Mouse (Mus musculus): ENCODE data around the gene Olfr690. TPM values are rescaled to one million over a fixed set of nuclear protein-coding genes. Genes with fewer than 3 reads are reported as not detected.

The Olfr690 gene
- polyA plus RNA-seq, 1 experiment: not detected

DNA sequence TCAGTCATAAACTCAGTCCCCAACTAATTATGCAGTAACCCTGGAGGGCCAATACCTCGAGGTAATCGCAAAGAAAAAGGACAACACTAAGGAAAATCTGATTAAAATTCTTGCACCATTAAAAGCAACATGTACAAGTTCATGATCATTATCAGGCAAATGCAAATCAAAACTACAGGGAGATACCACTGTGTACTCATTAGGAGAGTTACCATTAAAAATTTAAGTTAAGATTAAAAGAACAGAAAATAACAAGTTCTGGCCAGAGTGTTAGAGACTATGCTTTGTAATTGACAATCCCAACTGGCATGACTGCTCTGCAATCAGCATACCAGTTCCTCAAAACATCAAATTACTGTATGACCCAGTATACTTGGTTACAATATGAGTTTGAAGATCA, 8.8 kb upstream of the Olfr690 start:
- Histone ChIP-seq H3K36me3 (replicated peaks; ENCODE audit: low read length) (no peaks in the 10 kb centered on the region), H3K4me1 (no peaks in the 10 kb centered on the region), H3K9me3 (no peaks in the 10 kb centered on the region), H3K4me3 (replicated peaks) (no peak overlapping the region), H3K27me3 (replicated peaks) (no peaks in the 10 kb centered on the region)
- TF ChIP-seq GATA1 (IDR thresholded peaks at IDR 0.05; ENCODE audit: borderline replicate concordance, low read length) (no peak), FLI1 (IDR thresholded peaks at IDR 0.05; ENCODE audit: low read length) (no peak)

DNA sequence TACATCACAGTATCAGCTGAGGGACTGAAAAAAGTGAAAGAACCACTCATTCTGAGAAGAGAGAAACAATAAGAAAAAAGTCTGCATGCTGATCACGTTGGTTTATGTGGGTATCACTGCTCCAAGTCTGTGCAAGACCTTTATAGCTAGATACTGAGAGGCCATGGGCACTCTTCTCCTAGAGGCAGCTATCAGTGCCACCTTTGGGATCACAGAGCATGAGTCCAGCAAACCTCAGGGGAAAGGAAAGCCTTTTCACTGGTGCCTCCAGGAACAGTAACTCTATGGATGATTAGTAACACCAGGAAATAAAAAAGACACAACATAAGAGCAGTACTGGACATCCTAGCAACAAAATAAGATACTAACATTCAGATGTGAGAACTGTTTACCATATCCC, 8.3 kb upstream of the Olfr690 start, which contains the start of gene Olfr691:
Gene Olfr691, minus strand, starts transcription at position 101 of the 400 bp plus-strand sequence.
- H3K36me3 ChIP-seq (replicated peaks; ENCODE audit: low read length): no peaks in the 10 kb centered on the region
- H3K4me1 ChIP-seq: no peaks in the 10 kb centered on the region
- TF ChIP-seq GATA1 (IDR thresholded peaks at IDR 0.05; ENCODE audit: borderline replicate concordance, low read length) (no peak), FLI1 (IDR thresholded peaks at IDR 0.05; ENCODE audit: low read length) (no peak)
- H3K4me3 ChIP-seq (replicated peaks): no peak within 1 kb of the TSS
- H3K9me3 ChIP-seq: peaks cover 3% of the 10 kb centered on the region; the same call in 1 of the 2 replicates
- H3K27me3 ChIP-seq (replicated peaks): peaks cover 2% of the 10 kb centered on the region

DNA sequence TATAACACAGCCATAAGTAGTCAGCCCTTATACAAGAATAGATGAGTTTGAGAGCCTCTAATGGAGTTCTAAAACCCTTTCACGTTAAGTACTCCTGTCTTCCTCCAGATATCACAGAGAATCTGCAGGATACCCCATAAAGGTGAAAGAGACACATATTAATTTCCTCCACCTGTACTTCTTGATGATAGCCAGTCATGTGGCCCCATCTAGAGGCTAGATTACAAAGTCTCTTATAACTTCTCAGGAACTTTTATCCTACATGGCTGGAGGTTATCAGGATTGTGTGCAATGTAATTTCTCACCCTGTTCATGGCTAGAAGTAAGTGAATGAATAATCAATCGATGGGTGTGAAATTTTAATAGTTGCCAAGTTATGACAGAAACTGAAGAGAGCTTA, 8.6 kb downstream of the Olfr690 start:
- TF ChIP-seq FLI1 (IDR thresholded peaks at IDR 0.05; ENCODE audit: low read length) (no peak), GATA1 (IDR thresholded peaks at IDR 0.05; ENCODE audit: borderline replicate concordance, low read length) (no peak)
- H3K9me3 ChIP-seq: no peaks in the 10 kb centered on the region
- H3K4me1 ChIP-seq: no peaks in the 10 kb centered on the region
- no peak overlapping the region for H3K4me3 ChIP-seq (replicated peaks)
- H3K27me3 ChIP-seq (replicated peaks): no peaks in the 10 kb centered on the region
- no peaks in the 10 kb centered on the region for H3K36me3 ChIP-seq (replicated peaks; ENCODE audit: low read length)

DNA sequence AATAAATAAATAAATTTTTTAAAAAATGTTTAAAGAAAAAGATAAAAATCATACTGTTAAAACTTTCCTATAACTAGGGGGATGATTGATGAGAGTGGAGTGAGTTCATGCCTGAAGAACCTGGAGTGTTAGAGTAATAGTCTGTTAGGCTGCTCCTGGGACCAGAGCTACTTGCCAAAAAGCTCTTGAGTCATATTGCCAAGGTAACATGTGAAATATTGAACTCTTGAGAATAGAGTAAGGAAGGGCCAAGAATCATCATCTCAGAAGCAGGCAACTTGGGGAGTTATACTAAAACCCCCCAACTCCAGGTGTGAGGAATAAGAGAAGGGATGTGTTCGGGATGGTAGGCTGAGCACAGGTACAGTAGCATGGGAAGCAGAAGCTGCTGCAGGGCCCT, 23.0 kb downstream of the Olfr690 start, which contains the start of gene Olfr689:
Gene Olfr689, plus strand, starts transcription at position 301 of the 400 bp plus-strand sequence.
- no peaks in the 10 kb centered on the region for H3K4me1 ChIP-seq
- TF ChIP-seq GATA1 (IDR thresholded peaks at IDR 0.05; ENCODE audit: borderline replicate concordance, low read length) (no peak), FLI1 (IDR thresholded peaks at IDR 0.05; ENCODE audit: low read length) (no peak)

DNA sequence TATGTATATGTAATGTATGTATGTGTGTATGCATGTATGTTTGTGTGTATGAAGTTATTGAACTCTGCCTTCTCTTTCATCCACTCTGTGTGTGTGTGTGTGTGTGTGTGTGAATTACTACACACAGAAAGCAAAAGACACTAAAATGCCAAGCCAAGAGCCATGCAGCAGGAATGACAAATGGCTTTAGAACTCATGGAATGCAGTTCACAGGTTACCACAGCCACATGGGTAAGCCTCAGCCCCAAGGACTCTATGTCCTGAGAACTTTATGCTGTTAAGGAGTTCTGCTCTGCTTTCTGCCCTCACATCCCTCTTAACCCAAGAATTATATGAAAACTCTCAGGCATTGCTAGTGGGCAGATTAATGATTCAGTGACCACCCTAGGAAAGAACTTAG, 43.9 kb downstream of the Olfr690 start:
- Histone ChIP-seq H3K9me3 (no peaks in the 10 kb centered on the region), H3K4me1 (no peaks in the 10 kb centered on the region)
- TF ChIP-seq GATA1 (IDR thresholded peaks at IDR 0.05; ENCODE audit: borderline replicate concordance, low read length) (no peak), FLI1 (IDR thresholded peaks at IDR 0.05; ENCODE audit: low read length) (no peak)

More for the DNA sequence above, 23.0 kb downstream of the Olfr690 start, which contains the start of gene Olfr689:
- Histone ChIP-seq H3K9me3 (0 out of 2 replicates have a peak, but pooled peaks cover 3% of the 10 kb centered on the region), H3K36me3 (replicated peaks; ENCODE audit: low read length) (no peaks in the 10 kb centered on the region), H3K27me3 (replicated peaks) (no peaks in the 10 kb centered on the region), H3K4me3 (replicated peaks) (no peak within 1 kb of the TSS)

DNA sequence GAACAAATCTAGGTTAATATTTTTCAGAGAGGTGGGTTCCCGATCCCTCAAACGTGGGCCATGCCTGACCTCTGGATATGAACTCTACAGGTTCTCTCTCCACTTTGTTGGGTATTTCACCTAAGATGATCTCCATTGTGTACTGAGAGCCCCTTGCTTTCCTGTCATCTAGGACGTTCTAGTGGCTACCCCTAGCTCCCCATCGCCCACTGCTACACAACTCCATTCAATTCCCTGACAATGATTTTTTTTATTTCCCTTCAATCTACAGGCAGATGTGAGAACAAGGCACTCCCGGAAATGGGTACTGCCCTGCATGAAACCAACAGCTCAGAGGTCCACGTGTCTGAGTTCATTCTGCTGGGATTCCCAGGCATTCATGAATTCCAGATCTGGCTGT, 46.1 kb downstream of the Olfr690 start, which contains the start of gene Olfr688:
Gene Olfr688, plus strand, starts transcription at position 301 of the 400 bp plus-strand sequence.
- H3K9me3 ChIP-seq: no peaks in the 10 kb centered on the region
- H3K27me3 ChIP-seq (replicated peaks): no peaks in the 10 kb centered on the region
- TF ChIP-seq FLI1 (IDR thresholded peaks at IDR 0.05; ENCODE audit: low read length): no peak
- TF ChIP-seq GATA1 (IDR thresholded peaks at IDR 0.05; ENCODE audit: borderline replicate concordance, low read length): no peak
- no peaks in the 10 kb centered on the region for H3K4me1 ChIP-seq
- no peaks in the 10 kb centered on the region for H3K36me3 ChIP-seq (replicated peaks; ENCODE audit: low read length)
- no peak within 1 kb of the TSS for H3K4me3 ChIP-seq (replicated peaks)

More for the DNA sequence above, 43.9 kb downstream of the Olfr690 start:
- no peaks in the 10 kb centered on the region for H3K27me3 ChIP-seq (replicated peaks)
- H3K4me3 ChIP-seq (replicated peaks): no peak overlapping the region
- no peaks in the 10 kb centered on the region for H3K36me3 ChIP-seq (replicated peaks; ENCODE audit: low read length)

Other genes with a start within 250 kb of the Olfr690 start
- not detected in 2 replicates for gene Olfr680-ps1, start 241.3 kb downstream of the Olfr690 start, polyA plus RNA-seq (2012; ENCODE audit: insufficient read depth, low replicate concordance)
- not detected in 2 replicates for gene Olfr681, start 217.3 kb downstream of the Olfr690 start, polyA plus RNA-seq (2012; ENCODE audit: insufficient read depth, low replicate concordance)
- gene Olfr683, start 187.1 kb downstream of the Olfr690 start, polyA plus RNA-seq (2012; ENCODE audit: insufficient read depth, low replicate concordance): not detected in 2 replicates
- gene Olfr684, start 170.5 kb downstream of the Olfr690 start, polyA plus RNA-seq (2012; ENCODE audit: insufficient read depth, low replicate concordance): not detected in 2 replicates
- not detected in 2 replicates for gene Olfr685, start 148.1 kb downstream of the Olfr690 start, polyA plus RNA-seq (2012; ENCODE audit: insufficient read depth, low replicate concordance)
- not detected in 2 replicates for gene Olfr686, start 126.6 kb downstream of the Olfr690 start, polyA plus RNA-seq (2012; ENCODE audit: insufficient read depth, low replicate concordance)
- not detected in 2 replicates for gene Olfr688, start 46.0 kb downstream of the Olfr690 start, polyA plus RNA-seq (2012; ENCODE audit: insufficient read depth, low replicate concordance)
- not detected in 2 replicates for gene Olfr689, start 22.9 kb downstream of the Olfr690 start, polyA plus RNA-seq (2012; ENCODE audit: insufficient read depth, low replicate concordance)
- 0.10 TPM in 1 of 2 replicates, not detected in the other for gene Olfr691, start 8.2 kb upstream of the Olfr690 start, polyA plus RNA-seq (2012; ENCODE audit: insufficient read depth, low replicate concordance)
- gene Olfr692, start 34.1 kb upstream of the Olfr690 start, polyA plus RNA-seq (2012; ENCODE audit: insufficient read depth, low replicate concordance): not detected in 2 replicates
- gene Gm5901, start 40.9 kb upstream of the Olfr690 start, polyA plus RNA-seq (2012; ENCODE audit: insufficient read depth, low replicate concordance): not detected in 2 replicates
- 32.3 and 36.7 TPM in 2 replicates for gene Fam160a2, start 66.0 kb upstream of the Olfr690 start, polyA plus RNA-seq (2012; ENCODE audit: insufficient read depth, low replicate concordance)
- not detected in 2 replicates for gene Cnga4, start 70.5 kb upstream of the Olfr690 start, polyA plus RNA-seq (2012; ENCODE audit: insufficient read depth, low replicate concordance)
- not detected in 2 replicates for gene Cckbr, start 91.6 kb upstream of the Olfr690 start, polyA plus RNA-seq (2012; ENCODE audit: insufficient read depth, low replicate concordance)
- 1.0 TPM in 1 of 2 replicates, not detected in the other for gene Cavin3, start 148.2 kb upstream of the Olfr690 start, polyA plus RNA-seq (2012; ENCODE audit: insufficient read depth, low replicate concordance)
- 33.2 and 48.4 TPM in 2 replicates for gene Smpd1, start 220.3 kb upstream of the Olfr690 start, polyA plus RNA-seq (2012; ENCODE audit: insufficient read depth, low replicate concordance)
- 4.3 and 6.3 TPM in 2 replicates for gene Apbb1, start 247.5 kb upstream of the Olfr690 start, polyA plus RNA-seq (2012; ENCODE audit: insufficient read depth, low replicate concordance)